Mouse (Mus musculus): ENCODE results near the gene Plxna4.

GRCm38 (mm10) chr6:32328028-32328427 lies 260.0 kb downstream of the Plxna4 start:
- no peak for TF ChIP-seq POLR2A (IDR thresholded peaks at IDR 0.05; ENCODE audit: low read depth, low read length)
- no peak for TF ChIP-seq HCFC1 (IDR thresholded peaks at IDR 0.05; ENCODE audit: low read depth, low read length)
